Mouse (Mus musculus) midbrain, embryonic 11.5 days (tissue): ENCODE measurements around the gene Prkci. TPM values are rescaled to one million over a fixed set of nuclear protein-coding genes. Genes with fewer than 3 reads are reported as not detected.

Experiments
- ATAC-seq: fragments of 200-750 bp; cut with Nextera tagmentation; 2 replicates; pipeline ENCODE4 v1.8.0; 2017; ENCODE audit warnings: moderate TSS enrichment, moderate library complexity; ENCODE audit not compliant: low FRiP score
- DNase-seq: peaks from one replicate; pipeline ENCODE4 v3.0.0; 2015; ENCODE audit warnings: low spot score; ENCODE audit errors: missing footprints
- H3K27ac ChIP-seq: fragments of 300-500 bp; sonication (generic); 2 replicates; pipeline ENCODE4 v1.5.1; 2014; ENCODE audit warnings: low read depth, low read length
- H3K27me3 ChIP-seq: fragments of 300-500 bp; sonication (generic); 2 replicates; pipeline ENCODE4 v1.6.1; 2014; ENCODE audit warnings: mild to moderate bottlenecking, low read length, moderate library complexity, mixed read lengths; ENCODE audit not compliant: control insufficient read depth, insufficient read depth
- H3K36me3 ChIP-seq: fragments of 300-500 bp; sonication (generic); 2 replicates; pipeline ENCODE4 v1.6.1; 2014; ENCODE audit warnings: mild to moderate bottlenecking, low read length, moderate library complexity, mixed read lengths; ENCODE audit not compliant: control insufficient read depth, insufficient read depth
- H3K4me1 ChIP-seq: fragments of 300-500 bp; sonication (generic); 2 replicates; pipeline ENCODE4 v1.6.1; 2014; ENCODE audit warnings: low read length; ENCODE audit not compliant: control insufficient read depth, insufficient read depth
- H3K4me2 ChIP-seq: fragments of 300-500 bp; sonication (generic); 2 replicates; pipeline ENCODE4 v1.6.1; 2014; ENCODE audit warnings: mild to moderate bottlenecking, moderate library complexity
- H3K4me3 ChIP-seq: fragments of 300-500 bp; sonication (generic); 2 replicates; pipeline ENCODE4 v1.5.1; 2014; ENCODE audit warnings: low read depth, low read length
- H3K9ac ChIP-seq: fragments of 300-500 bp; sonication (generic); 2 replicates; pipeline ENCODE4 v1.6.1; 2014; ENCODE audit warnings: low read length
- H3K9me3 ChIP-seq: fragments of 300-500 bp; sonication (generic); 2 replicates; pipeline ENCODE4 v1.6.1; 2016; ENCODE audit warnings: low read length; ENCODE audit not compliant: control insufficient read depth
- WGBS: fragments of 180-500 bp; shearing (Covaris S2); extraction: QIAGEN DNeasy Blood & Tissue Kit; methylation state at CpG from one replicate; pipeline ENCODE4 v1.1.7; 2014; 5-methylcytosine and 5-hydroxymethylcytosine counted together
- polyA plus RNA-seq: library from polyadenylated mRNA; unstranded; fragments of >200 nt; fragmentation: Nextera tagmentation; extraction: Ambion mirVana; gene quantifications from 2 replicates; pipeline ENCODE4 v1.2.1, GENCODE M21; 2014

Gene Prkci
- polyA plus RNA-seq, 1 experiment from 2014 or later, result 37.9 TPM

GRCm38 (mm10) chr3:31062325-31062724, 66.8 kb downstream of the Prkci start:
- Histone ChIP-seq H3K4me1 (no peaks in the 10 kb centered on the region), H3K27me3 (no peaks in the 10 kb centered on the region), H3K27ac (no peak overlapping the region), H3K9ac (no peak overlapping the region), H3K4me2 (no peak overlapping the region), H3K4me3 (no peak overlapping the region), H3K9me3 (no peaks in the 10 kb centered on the region), H3K36me3 (no peaks in the 10 kb centered on the region)
- 89% methylated on average over 7 of the region's 7 CpGs for WGBS
- peak; percentile 79 for DNase-seq
- no peak for ATAC-seq

- Histone ChIP-seq H3K4me3 (no peak overlapping the region), H3K36me3 (no peaks in the 10 kb centered on the region), H3K27ac (no peak overlapping the region), H3K9me3 (no peaks in the 10 kb centered on the region), H3K27me3 (no peaks in the 10 kb centered on the region), H3K4me1 (no peaks in the 10 kb centered on the region), H3K9ac (no peak overlapping the region), H3K4me2 (no peak overlapping the region)
- WGBS, result 88% methylated on average over 7 of the region's 7 CpGs
- ATAC-seq (no peak), DNase-seq (peak; percentile 35)
Observed at GRCm38 (mm10) chr3:31068482-31068881, 72.9 kb downstream of the Prkci start.

GRCm38 (mm10) chr3:31071804-31072203, 76.3 kb downstream of the Prkci start:
- Histone ChIP-seq H3K9me3 (no peaks in the 10 kb centered on the region), H3K4me3 (no peak overlapping the region), H3K4me1 (no peaks in the 10 kb centered on the region), H3K36me3 (no peaks in the 10 kb centered on the region), H3K27ac (no peak overlapping the region), H3K9ac (no peak overlapping the region), H3K27me3 (no peaks in the 10 kb centered on the region), H3K4me2 (no peak overlapping the region)
- DNase-seq, result peak; percentile 49
- WGBS, result 94% methylated on average over 14 of the region's 14 CpGs
- no peak for ATAC-seq

- ATAC-seq (no peak), DNase-seq (peak; percentile 61)
- 82% methylated on average over 11 of the region's 11 CpGs for WGBS
- no peak overlapping the region for H3K9ac ChIP-seq
- H3K4me3 ChIP-seq, result no peak overlapping the region
- no peaks in the 10 kb centered on the region for H3K9me3 ChIP-seq
- H3K27me3 ChIP-seq, result no peaks in the 10 kb centered on the region
- no peaks in the 10 kb centered on the region for H3K4me1 ChIP-seq
- no peak overlapping the region for H3K4me2 ChIP-seq
- no peaks in the 10 kb centered on the region for H3K36me3 ChIP-seq
- no peak overlapping the region for H3K27ac ChIP-seq
Observed at GRCm38 (mm10) chr3:31075808-31076207, 80.3 kb downstream of the Prkci start.

- H3K4me1 ChIP-seq, result no peaks in the 10 kb centered on the region
- H3K4me3 ChIP-seq, result no peak overlapping the region
- no peak for DNase-seq
- H3K9me3 ChIP-seq, result no peaks in the 10 kb centered on the region
- H3K27ac ChIP-seq, result no peak overlapping the region
- H3K4me2 ChIP-seq, result no peak overlapping the region
- no peaks in the 10 kb centered on the region for H3K36me3 ChIP-seq
- no peaks in the 10 kb centered on the region for H3K27me3 ChIP-seq
- WGBS, result 88% methylated on average over 6 of the region's 6 CpGs
- no peak for ATAC-seq
- no peak overlapping the region for H3K9ac ChIP-seq
Observed at GRCm38 (mm10) chr3:31077068-31077703, 81.6 kb downstream of the Prkci start.

GRCm38 (mm10) chr3:31079450-31079849, 83.9 kb downstream of the Prkci start:
- H3K4me2 ChIP-seq, result no peak overlapping the region

GRCm38 (mm10) chr3:31080791-31081502, 85.4 kb downstream of the Prkci start:
- no peaks in the 10 kb centered on the region for H3K27me3 ChIP-seq
- H3K36me3 ChIP-seq, result no peaks in the 10 kb centered on the region
- WGBS, result 90% methylated on average over 10 of the region's 10 CpGs
- no peak overlapping the region for H3K27ac ChIP-seq
- no peak overlapping the region for H3K4me3 ChIP-seq
- DNase-seq (peak; percentile 60), ATAC-seq (no peak)
- no peaks in the 10 kb centered on the region for H3K9me3 ChIP-seq
- H3K9ac ChIP-seq, result no peak overlapping the region
- no peak overlapping the region for H3K4me2 ChIP-seq
- no peaks in the 10 kb centered on the region for H3K4me1 ChIP-seq

More at GRCm38 (mm10) chr3:31079450-31079849, 83.9 kb downstream of the Prkci start:
- 80% methylated on average over 10 of the region's 10 CpGs for WGBS
- Histone ChIP-seq H3K27ac (no peak overlapping the region), H3K36me3 (no peaks in the 10 kb centered on the region), H3K4me3 (no peak overlapping the region), H3K9ac (no peak overlapping the region), H3K9me3 (no peaks in the 10 kb centered on the region), H3K27me3 (no peaks in the 10 kb centered on the region), H3K4me1 (no peaks in the 10 kb centered on the region)
- no peak for DNase-seq
- ATAC-seq, result no peak

- Histone ChIP-seq H3K4me3 (no peak overlapping the region), H3K36me3 (no peaks in the 10 kb centered on the region), H3K9me3 (no peaks in the 10 kb centered on the region), H3K4me1 (no peaks in the 10 kb centered on the region), H3K9ac (no peak overlapping the region), H3K27ac (no peak overlapping the region), H3K27me3 (no peaks in the 10 kb centered on the region), H3K4me2 (no peak overlapping the region)
- ATAC-seq (no peak), DNase-seq (no peak)
- 92% methylated on average over 11 of the region's 13 CpGs for WGBS
Observed at GRCm38 (mm10) chr3:31082838-31083506, 87.4 kb downstream of the Prkci start.
